Mouse (Mus musculus) megakaryocyte, embryonic 14.5 days (primary cell): Measurements from ENCODE around the gene Cdc42. TPM values are rescaled to one million over a fixed set of nuclear protein-coding genes. Genes with fewer than 3 reads are reported as not detected.

Experiments used
- H3K27me3 ChIP-seq: replicated peaks from 2 replicates; pipeline ENCODE3; 2012; ENCODE audit warnings: inconsistent platforms
- H3K36me3 ChIP-seq: replicated peaks from 2 replicates; pipeline ENCODE3; 2012; ENCODE audit warnings: low read length, inconsistent platforms, mixed read lengths
- H3K4me1 ChIP-seq: 2 replicates; pipeline ENCODE4 v1.6.1; 2012; ENCODE audit warnings: inconsistent platforms
- H3K4me3 ChIP-seq: replicated peaks from 2 replicates; pipeline ENCODE3; 2012; ENCODE audit warnings: moderate library complexity, mild to moderate bottlenecking, inconsistent platforms
- H3K9me3 ChIP-seq: 2 replicates; pipeline ENCODE4 v1.6.1; 2012; ENCODE audit warnings: inconsistent platforms
- FLI1 ChIP-seq: IDR thresholded peaks from 2 replicates; pipeline ENCODE4 v1.6.1; 2012; ENCODE audit warnings: low read length, inconsistent platforms, mixed read lengths
- GATA1 ChIP-seq: IDR thresholded peaks from 3 replicates; pipeline ENCODE4 v1.6.1; 2012; ENCODE audit warnings: mixed read lengths, low read length, inconsistent platforms, borderline replicate concordance
- polyA plus RNA-seq: library from polyadenylated mRNA; stranded (reverse); fragments of >175 nt; gene quantifications from 2 replicates; pipeline ENCODE4 v1.2.3, GENCODE M21; 2012; ENCODE audit warnings: low replicate concordance; ENCODE audit not compliant: insufficient read depth

Cdc42 gene
- polyA plus RNA-seq, 1 experiment: 28.1 TPM

DNA sequence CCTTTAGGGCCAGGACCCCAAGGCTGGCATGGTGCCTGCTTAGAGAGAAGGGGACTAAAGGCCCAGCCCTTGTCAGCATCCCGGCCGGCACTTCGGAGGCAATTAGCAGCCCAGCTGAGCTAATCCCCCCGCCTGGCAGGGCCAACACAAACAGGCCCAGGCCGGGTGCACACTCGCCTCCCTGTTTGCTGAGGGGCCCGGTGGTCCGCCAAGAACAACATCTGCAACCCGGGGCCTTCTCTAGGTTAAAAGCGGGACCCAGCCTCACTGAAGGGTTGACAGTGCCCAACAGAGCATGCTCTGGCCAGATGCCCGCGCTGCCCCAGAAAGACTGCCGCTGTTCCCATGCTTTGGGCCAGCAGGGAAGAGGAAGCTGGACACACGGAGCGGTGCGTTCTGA lies 55.9 kb downstream of the Cdc42 start:
- Histone ChIP-seq H3K27me3 (no peaks in the 10 kb centered on the region), H3K36me3 (peaks cover 67% of the 10 kb centered on the region)

DNA sequence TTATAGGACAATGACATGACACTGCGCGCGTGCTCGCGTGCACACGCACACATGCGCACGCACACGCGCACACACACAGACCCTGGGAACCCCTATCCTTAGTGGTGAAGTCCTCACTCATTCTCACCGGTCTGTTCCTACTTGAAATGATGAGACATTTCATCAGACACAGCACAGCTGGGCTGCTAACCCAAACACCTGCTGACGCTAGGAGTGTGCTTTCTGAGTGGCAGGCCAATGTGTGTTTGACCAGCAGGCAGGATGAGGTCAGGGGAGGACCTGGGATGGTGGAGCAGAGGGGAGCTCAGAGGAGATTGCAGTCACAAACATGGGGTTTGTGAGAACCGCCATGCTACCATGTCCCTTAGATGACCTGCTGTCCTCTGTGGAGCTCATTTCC lies 57.3 kb downstream of the Cdc42 start:
- Histone ChIP-seq H3K4me1 (peaks cover 28% of the 10 kb centered on the region), H3K27me3 (no peaks in the 10 kb centered on the region), H3K9me3 (no peaks in the 10 kb centered on the region), H3K4me3 (no peak overlapping the region), H3K36me3 (peaks cover 64% of the 10 kb centered on the region)
- no peak for TF ChIP-seq FLI1
- TF ChIP-seq GATA1: no peak

More for the DNA sequence above, 55.9 kb downstream of the Cdc42 start:
- no peak for TF ChIP-seq GATA1
- no peak for TF ChIP-seq FLI1
- Histone ChIP-seq H3K4me1 (peaks cover 37% of the 10 kb centered on the region), H3K4me3 (no peak overlapping the region), H3K9me3 (no peaks in the 10 kb centered on the region)

DNA sequence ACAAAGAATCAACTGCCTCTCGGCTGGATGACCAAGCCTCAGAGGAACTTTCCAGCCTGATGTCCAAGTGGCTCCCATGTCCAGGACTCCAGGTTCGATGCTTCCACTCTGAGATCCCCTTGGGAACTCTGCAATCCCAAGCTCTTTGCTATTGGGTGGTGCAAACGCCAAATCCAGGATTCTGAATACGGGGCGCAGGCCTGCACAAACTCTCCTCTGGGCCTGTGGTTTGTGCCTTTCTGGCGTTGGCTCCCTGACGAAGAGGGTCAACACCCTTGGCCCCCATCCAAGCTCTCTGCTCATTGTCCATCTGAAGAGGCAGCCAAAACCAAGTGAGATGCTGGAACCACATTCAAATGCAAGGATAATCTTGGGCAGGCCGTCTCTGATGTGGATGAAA lies 59.1 kb downstream of the Cdc42 start:
- Histone ChIP-seq H3K9me3 (no peaks in the 10 kb centered on the region), H3K36me3 (peaks cover 46% of the 10 kb centered on the region), H3K4me1 (peaks cover 18% of the 10 kb centered on the region), H3K4me3 (no peak overlapping the region), H3K27me3 (peaks cover 14% of the 10 kb centered on the region)
- TF ChIP-seq GATA1 (no peak), FLI1 (no peak)

DNA sequence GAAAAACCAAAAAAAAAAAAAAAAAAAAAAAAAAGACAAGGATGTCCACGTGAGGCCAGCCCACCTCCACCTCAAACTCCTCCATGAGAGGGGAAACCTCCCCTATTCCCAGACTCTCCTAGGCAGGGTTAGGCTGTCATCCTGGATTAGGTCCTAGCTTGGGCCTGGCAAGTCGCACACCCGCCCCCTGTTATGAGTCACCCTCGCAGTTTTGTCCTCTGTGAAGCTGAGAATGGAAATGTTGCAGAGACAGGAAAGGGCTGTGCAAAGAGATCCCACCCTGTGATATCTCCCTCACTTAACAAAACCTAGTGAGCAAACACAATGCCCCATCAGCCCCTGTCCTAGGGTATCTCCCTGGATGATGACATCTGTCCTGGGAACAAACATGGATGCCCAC lies 59.9 kb downstream of the Cdc42 start:
- TF ChIP-seq FLI1 (no peak), GATA1 (no peak)
- Histone ChIP-seq H3K4me1 (peaks cover 18% of the 10 kb centered on the region), H3K9me3 (no peaks in the 10 kb centered on the region), H3K4me3 (no peak overlapping the region), H3K36me3 (peaks cover 44% of the 10 kb centered on the region), H3K27me3 (peaks cover 19% of the 10 kb centered on the region)

DNA sequence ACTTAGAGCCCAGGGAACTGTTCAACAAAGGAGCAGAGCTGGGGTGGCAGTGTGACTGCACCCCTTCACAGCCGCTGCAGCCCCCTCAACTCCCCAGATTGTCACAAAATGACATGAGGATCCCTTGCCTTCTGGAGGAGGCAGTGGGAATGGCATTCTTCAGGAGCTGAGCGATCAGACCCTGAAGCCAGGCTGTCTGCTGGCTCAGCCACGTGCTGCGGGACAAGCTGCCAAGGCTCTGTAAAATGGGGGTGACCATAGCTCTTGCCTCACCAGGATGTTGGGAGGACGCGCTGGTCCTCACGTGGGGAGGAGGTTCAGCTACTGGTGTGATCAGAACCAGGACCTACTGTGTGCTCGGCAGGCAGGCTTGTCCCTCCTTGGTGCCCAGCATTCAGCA lies 62.6 kb downstream of the Cdc42 start:
- Histone ChIP-seq H3K9me3 (no peaks in the 10 kb centered on the region), H3K4me3 (peak overlapping the region; percentile 31), H3K4me1 (no peaks in the 10 kb centered on the region; the same call in 1 of the 2 replicates), H3K27me3 (peaks cover 34% of the 10 kb centered on the region), H3K36me3 (peaks cover 19% of the 10 kb centered on the region)
- TF ChIP-seq GATA1 (no peak), FLI1 (no peak)

DNA sequence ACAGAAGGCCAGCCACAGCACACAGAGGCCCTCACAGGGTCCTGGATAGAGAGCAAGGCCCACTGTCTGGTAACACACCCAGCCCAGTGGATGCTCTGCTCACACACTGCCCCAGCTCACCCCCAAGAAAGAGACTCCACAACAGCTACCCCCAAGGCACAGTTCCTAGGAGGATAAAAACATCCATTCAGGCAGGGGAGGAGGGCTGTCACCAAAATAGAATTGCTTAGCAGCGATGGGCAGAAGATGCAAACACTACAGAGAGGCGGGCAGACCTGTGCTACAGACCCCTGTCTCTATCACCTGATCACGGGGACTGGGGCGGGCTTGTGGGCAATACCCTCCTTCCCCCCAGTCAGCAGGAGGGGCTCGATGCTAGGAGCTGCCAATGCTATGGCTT lies 63.0 kb downstream of the Cdc42 start:
- Histone ChIP-seq H3K36me3 (peaks cover 19% of the 10 kb centered on the region), H3K4me1 (no peaks in the 10 kb centered on the region), H3K4me3 (no peak overlapping the region), H3K27me3 (peaks cover 38% of the 10 kb centered on the region), H3K9me3 (no peaks in the 10 kb centered on the region)
- no peak for TF ChIP-seq FLI1
- TF ChIP-seq GATA1: no peak

DNA sequence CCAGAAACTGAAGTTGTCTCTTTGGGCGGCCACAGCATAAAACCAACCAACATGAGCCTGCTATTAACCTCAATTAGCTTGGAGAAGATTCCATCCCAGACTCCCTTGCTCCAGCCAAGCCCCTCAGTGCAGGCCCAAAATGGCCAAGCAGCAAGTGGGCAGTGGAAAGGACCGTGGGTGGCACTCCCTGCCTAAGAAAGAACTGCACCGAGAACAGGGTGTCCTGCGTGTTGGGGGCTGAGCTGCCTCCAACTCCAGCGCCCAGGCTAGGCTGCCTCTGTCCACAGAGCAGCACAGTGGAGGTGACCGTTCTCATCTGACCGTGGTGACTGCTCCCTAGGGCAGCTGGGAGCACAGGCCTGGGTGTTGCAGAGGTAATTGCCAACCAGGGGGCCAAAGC lies 63.5 kb downstream of the Cdc42 start:
- TF ChIP-seq GATA1 (no peak), FLI1 (no peak)
- no peaks in the 10 kb centered on the region for H3K9me3 ChIP-seq
- H3K36me3 ChIP-seq: peaks cover 19% of the 10 kb centered on the region
- no peak overlapping the region for H3K4me3 ChIP-seq
- peaks cover 42% of the 10 kb centered on the region for H3K27me3 ChIP-seq
- H3K4me1 ChIP-seq: no peaks in the 10 kb centered on the region

DNA sequence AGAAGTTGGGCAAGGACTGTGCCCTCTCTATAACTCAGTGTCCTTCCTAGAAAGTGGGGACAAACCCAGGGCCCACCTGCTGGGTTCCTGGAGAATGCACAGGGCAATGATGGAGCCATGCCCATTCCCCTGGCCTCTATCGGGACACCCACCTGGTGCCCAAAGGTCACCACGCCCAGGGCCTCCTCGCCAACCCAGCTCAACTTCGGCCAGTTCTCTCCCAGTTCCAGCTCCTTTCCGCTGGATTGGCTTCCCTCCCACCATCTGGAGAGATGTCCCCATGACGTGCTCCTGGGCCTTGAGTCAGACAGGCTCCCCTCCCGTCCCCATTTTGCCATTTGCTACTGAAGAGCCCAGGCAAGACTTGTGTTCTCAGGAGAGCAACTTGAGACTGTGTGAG lies 64.9 kb downstream of the Cdc42 start:
- Histone ChIP-seq H3K36me3 (peaks cover 11% of the 10 kb centered on the region), H3K4me3 (no peak overlapping the region), H3K4me1 (no peaks in the 10 kb centered on the region), H3K27me3 (peaks cover 53% of the 10 kb centered on the region), H3K9me3 (no peaks in the 10 kb centered on the region)
- TF ChIP-seq FLI1: no peak
- TF ChIP-seq GATA1: no peak

DNA sequence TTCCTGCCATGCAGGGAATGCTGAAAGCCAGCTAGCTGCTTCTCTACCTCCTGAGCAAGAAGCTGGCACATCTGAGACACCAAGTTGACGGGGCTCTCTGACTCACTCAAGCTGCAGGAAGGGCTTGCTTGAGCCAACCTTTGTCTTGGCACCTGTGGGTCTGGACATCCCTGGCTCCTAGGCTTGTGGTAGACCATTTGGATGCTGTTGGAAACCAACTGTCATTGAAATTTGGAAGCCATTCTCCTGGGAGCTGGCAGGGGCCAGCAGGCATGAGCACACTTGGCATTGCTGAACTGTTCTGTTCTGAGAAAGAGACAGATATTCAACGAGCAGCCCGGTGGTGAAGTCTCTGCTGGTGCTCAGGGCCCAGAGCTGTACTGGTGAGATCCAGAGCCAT lies 67.3 kb downstream of the Cdc42 start:
- H3K27me3 ChIP-seq: peaks cover 75% of the 10 kb centered on the region
- TF ChIP-seq GATA1 (no peak), FLI1 (no peak)
- no peaks in the 10 kb centered on the region for H3K9me3 ChIP-seq

DNA sequence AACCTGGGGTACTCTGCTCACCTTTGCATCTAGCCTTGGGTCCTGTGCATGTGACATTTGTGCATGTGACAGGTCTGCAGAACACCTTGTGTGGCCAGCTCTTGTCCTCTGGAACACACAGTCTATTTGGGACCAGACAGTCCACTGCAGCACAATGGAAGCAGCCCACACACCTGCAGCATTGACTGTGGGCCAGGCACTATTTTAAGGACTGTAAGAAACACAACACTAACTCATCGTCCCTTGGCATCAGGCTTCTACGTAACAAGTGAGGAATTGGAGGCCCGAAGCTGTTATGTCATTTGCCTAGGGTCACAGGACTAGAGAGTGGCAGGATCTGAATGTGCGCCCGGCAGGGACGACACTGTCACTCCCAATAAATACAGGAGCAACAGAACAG lies 67.8 kb downstream of the Cdc42 start:
- H3K9me3 ChIP-seq: no peaks in the 10 kb centered on the region
- H3K4me1 ChIP-seq: no peaks in the 10 kb centered on the region
- H3K27me3 ChIP-seq: peaks cover 74% of the 10 kb centered on the region
- H3K4me3 ChIP-seq: no peak overlapping the region
- no peak for TF ChIP-seq FLI1
- no peaks in the 10 kb centered on the region for H3K36me3 ChIP-seq

More for the DNA sequence above, 67.3 kb downstream of the Cdc42 start:
- no peak overlapping the region for H3K4me3 ChIP-seq
- H3K4me1 ChIP-seq: no peaks in the 10 kb centered on the region
- no peaks in the 10 kb centered on the region for H3K36me3 ChIP-seq

DNA sequence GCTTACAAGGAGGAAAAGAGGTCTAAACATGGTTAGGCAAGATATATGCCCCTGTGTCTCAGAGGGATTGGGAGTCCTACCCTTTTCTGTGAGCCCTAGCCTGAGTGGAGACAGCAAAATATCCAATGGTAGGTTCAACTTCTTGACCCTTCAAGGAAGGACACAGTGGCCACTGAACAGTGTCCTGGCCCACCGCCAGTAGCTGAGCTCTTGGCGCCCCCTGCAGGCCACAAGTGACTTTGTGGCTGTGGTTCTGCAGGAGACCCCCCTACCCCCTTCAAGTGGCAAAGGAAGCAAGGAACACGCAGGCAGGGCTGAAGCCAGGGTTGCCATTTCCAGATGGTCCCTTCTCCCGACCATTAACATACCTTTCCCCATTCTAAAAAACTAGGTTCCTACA lies 69.7 kb downstream of the Cdc42 start:
- TF ChIP-seq FLI1: no peak
- TF ChIP-seq GATA1: no peak
- Histone ChIP-seq H3K4me3 (no peak overlapping the region), H3K9me3 (no peaks in the 10 kb centered on the region), H3K4me1 (no peaks in the 10 kb centered on the region), H3K27me3 (peaks cover 81% of the 10 kb centered on the region), H3K36me3 (no peaks in the 10 kb centered on the region)
